22 mouse cellular contexts compared by ENCODE assay signal in genomic region chr2:115725503-115725902, GRCm38 (mm10).
DNase-seq lines count a peak whose midpoint lies in the region; ATAC-seq lines count a peak whose summit lies in the region.
"Had no signal": no experiment of that assay in that cellular context is flagged by ENCODE, and none has a peak within 500 bp of the region (broad histone marks: within the 10 kb centered on the region; RNA-seq: fewer than 3 reads in every experiment).

No protein-coding gene starts in this region.

- H3K4me2 ChIP-seq in forebrain, embryonic 11.5 days (ENCODE audit: low read depth, low read length, severe bottlenecking), result no peak overlapping the region
- no peak overlapping the region for H3K4me2 ChIP-seq in midbrain, embryonic 13.5 days (replicated peaks)
- no peak overlapping the region for H3K4me2 ChIP-seq in midbrain, embryonic 14.5 days (ENCODE audit: low read length)
- no peak overlapping the region for H3K4me2 ChIP-seq in embryonic facial prominence, embryonic 15.5 days (replicated peaks)

- no peaks in the 10 kb centered on the region for H3K27me3 ChIP-seq in forebrain, embryonic 11.5 days (ENCODE audit: control insufficient read depth, insufficient read depth, low read length)
- peaks cover 63% of the 10 kb centered on the region for H3K27me3 ChIP-seq in forebrain, embryonic 10.5 days (ENCODE audit: poor library complexity, severe bottlenecking)
- no peaks in the 10 kb centered on the region for H3K27me3 ChIP-seq in midbrain, embryonic 13.5 days
- no peaks in the 10 kb centered on the region for H3K27me3 ChIP-seq in midbrain, embryonic 14.5 days (ENCODE audit: control insufficient read depth, insufficient read depth, low read length)
- H3K27me3 ChIP-seq in embryonic facial prominence, embryonic 15.5 days, result no peaks in the 10 kb centered on the region; the same call in 1 of the 2 replicates

- H3K9ac ChIP-seq in forebrain, embryonic 11.5 days (ENCODE audit: low read length), result no peak overlapping the region
- H3K9ac ChIP-seq in midbrain, embryonic 13.5 days (replicated peaks), result no peak overlapping the region
- H3K9ac ChIP-seq in midbrain, embryonic 14.5 days (replicated peaks; ENCODE audit: low read length), result no peak overlapping the region
- H3K9ac ChIP-seq in embryonic facial prominence, embryonic 15.5 days, result no peak overlapping the region
- H3K9ac ChIP-seq: liver, postnatal 0 days had no signal

- peaks cover under 1% of the 10 kb centered on the region; the same call in 1 of the 2 replicates for H3K9me3 ChIP-seq in forebrain, embryonic 11.5 days (ENCODE audit: control insufficient read depth, low read length)
- H3K9me3 ChIP-seq in forebrain, embryonic 10.5 days, result peaks cover 6% of the 10 kb centered on the region
- 0 out of 2 replicates have a peak, but pooled peaks cover 6% of the 10 kb centered on the region for H3K9me3 ChIP-seq in midbrain, embryonic 13.5 days
- H3K9me3 ChIP-seq in midbrain, embryonic 14.5 days (ENCODE audit: control insufficient read depth, low read length), result no peaks in the 10 kb centered on the region
- H3K9me3 ChIP-seq in embryonic facial prominence, embryonic 15.5 days (replicated peaks), result no peaks in the 10 kb centered on the region
- H3K9me3 ChIP-seq: G1E had no signal

- peaks cover 6% of the 10 kb centered on the region; the same call in 1 of the 2 replicates for H3K4me1 ChIP-seq in forebrain, embryonic 11.5 days (replicated peaks; ENCODE audit: control insufficient read depth, insufficient read depth, low read length)
- peaks cover 50% of the 10 kb centered on the region for H3K4me1 ChIP-seq in forebrain, embryonic 10.5 days
- peaks cover 36% of the 10 kb centered on the region for H3K4me1 ChIP-seq in midbrain, embryonic 13.5 days (replicated peaks)
- peaks cover 15% of the 10 kb centered on the region; the same call in 1 of the 2 replicates for H3K4me1 ChIP-seq in midbrain, embryonic 14.5 days (ENCODE audit: control insufficient read depth, insufficient read depth, low read length)
- no peaks in the 10 kb centered on the region; the same call in 1 of the 2 replicates for H3K4me1 ChIP-seq in embryonic facial prominence, embryonic 15.5 days

- ATAC-seq in forebrain, embryonic 11.5 days (replicated peaks; ENCODE audit: low FRiP score), result peak; percentile 86
- peak; percentile 63; the same call in 1 of the 2 replicates for ATAC-seq in midbrain, embryonic 13.5 days
- no peak for ATAC-seq in midbrain, embryonic 14.5 days (ENCODE audit: low FRiP score, low TSS enrichment)
- peak; percentile 61; the same call in 1 of the 2 replicates for ATAC-seq in embryonic facial prominence, embryonic 15.5 days (ENCODE audit: insufficient number of reproducible peaks, low FRiP score, low TSS enrichment, low read depth)
- ATAC-seq: liver, postnatal 0 days had no signal

- DNase-seq in forebrain, embryonic 11.5 days (ENCODE audit: low spot score), result no peak
- DNase-seq in forebrain, embryonic 10.5 days (ENCODE audit: extremely low spot score, low spot score), result no peak
- no peak for DNase-seq in midbrain, embryonic 14.5 days
- peak; percentile 64 for DNase-seq in retina, embryonic 14.5 days (ENCODE audit: low spot score)
- DNase-seq in urinary bladder, adult 18-20 months (ENCODE audit: low spot score in 2 of 2), result no peak
- DNase-seq in kidney, postnatal 36 days, result no peak
- DNase-seq: adrenal gland, postnatal 25 days; cerebellum, adult 18-20 months; cerebellum, postnatal 25 days; embryo, embryonic 11 days; gastrocnemius, adult 2 months; kidney, adult 11 months; kidney, postnatal 10 days; liver, postnatal 0 days; lung, postnatal 10 days; thymus, postnatal 25 days had no signal

- WGBS in forebrain, embryonic 11.5 days, result 52% methylated on average over 6 of the region's 6 CpGs
- WGBS in forebrain, embryonic 10.5 days, result 69% methylated on average over 6 of the region's 6 CpGs
- WGBS in midbrain, embryonic 13.5 days, result 72% methylated on average over 6 of the region's 6 CpGs
- 78% methylated on average over 6 of the region's 6 CpGs for WGBS in midbrain, embryonic 14.5 days
- WGBS in embryonic facial prominence, embryonic 15.5 days, result 65% methylated on average over 6 of the region's 6 CpGs

- no peaks in the 10 kb centered on the region for H3K36me3 ChIP-seq in forebrain, embryonic 11.5 days (ENCODE audit: control insufficient read depth, insufficient read depth, low read length)
- peaks cover 14% of the 10 kb centered on the region for H3K36me3 ChIP-seq in forebrain, embryonic 10.5 days (replicated peaks)
- H3K36me3 ChIP-seq in midbrain, embryonic 13.5 days, result 0 out of 2 replicates have a peak, but pooled peaks cover 4% of the 10 kb centered on the region
- no peaks in the 10 kb centered on the region for H3K36me3 ChIP-seq in midbrain, embryonic 14.5 days (ENCODE audit: control insufficient read depth, insufficient read depth, low read length)
- H3K36me3 ChIP-seq in embryonic facial prominence, embryonic 15.5 days, result no peaks in the 10 kb centered on the region

- no peak overlapping the region for H3K27ac ChIP-seq in forebrain, embryonic 11.5 days (ENCODE audit: low read depth, low read length)
- H3K27ac ChIP-seq in forebrain, embryonic 10.5 days, result no peak overlapping the region
- H3K27ac ChIP-seq in midbrain, embryonic 13.5 days, result no peak overlapping the region
- no peak overlapping the region for H3K27ac ChIP-seq in midbrain, embryonic 14.5 days (replicated peaks; ENCODE audit: low read depth, low read length)
- no peak overlapping the region for H3K27ac ChIP-seq in embryonic facial prominence, embryonic 15.5 days (replicated peaks)
- H3K27ac ChIP-seq: gastrocnemius, adult 2 months; heart, embryonic 10.5 days; left cerebral cortex, adult 2 months; limb, embryonic 10.5 days had no signal

- no peak overlapping the region for H3K4me3 ChIP-seq in forebrain, embryonic 11.5 days (ENCODE audit: low read depth, low read length)
- no peak overlapping the region for H3K4me3 ChIP-seq in forebrain, embryonic 10.5 days
- H3K4me3 ChIP-seq in midbrain, embryonic 13.5 days (replicated peaks), result no peak overlapping the region
- no peak overlapping the region for H3K4me3 ChIP-seq in midbrain, embryonic 14.5 days (replicated peaks; ENCODE audit: low read depth, low read length)
- no peak overlapping the region for H3K4me3 ChIP-seq in embryonic facial prominence, embryonic 15.5 days (replicated peaks)
- H3K4me3 ChIP-seq: gastrocnemius, adult 2 months; heart, embryonic 10.5 days; left cerebral cortex, adult 2 months; limb, embryonic 10.5 days had no signal
